Mouse (Mus musculus): ENCODE measurements around the gene Bcl2a1b. TPM values are rescaled to one million over a fixed set of nuclear protein-coding genes. Genes with fewer than 3 reads are reported as not detected.
A peak's percentile ranks its signal among the peaks of the same experiment; 100 is the strongest.
"Not testable (repeated sequence)": the region's sequence is repeated elsewhere in the genome, so short reads cannot be mapped to it uniquely, and the experiment has no call there.

Gene Bcl2a1b
- 0.43 and 3.0 TPM in 2 replicates for polyA plus RNA-seq (2012; rRNA removed)

- DNase-seq; H3K27ac ChIP-seq (ENCODE audit: insufficient read depth, low read depth, low read length); H3K4me3 ChIP-seq (ENCODE audit: insufficient read depth, low read depth, low read length); H3K4me1 ChIP-seq (ENCODE audit: control insufficient read depth, insufficient read depth, low read length); H3K36me3 ChIP-seq (ENCODE audit: control insufficient read depth, insufficient read depth, low read length); H3K27me3 ChIP-seq (replicated peaks; ENCODE audit: control insufficient read depth, insufficient read depth, low read length): not testable (repeated sequence)
- 66% methylated on average over 5 of the region's 5 CpGs for WGBS
Measured at GRCm38 (mm10) chr9:89198969-89199416, at the start of gene Bcl2a1b, which contains the start of gene Gm29094. Gene Bcl2a1b, plus strand, starts transcription at chr9:89199209. Gene Gm29094, plus strand, starts transcription at chr9:89199379.

GRCm38 (mm10) chr9:89172539-89172938 lies 26.5 kb upstream of the Bcl2a1b start:
- not testable (repeated sequence) for DNase-seq; H3K36me3 ChIP-seq (ENCODE audit: control insufficient read depth, insufficient read depth, low read length); H3K27me3 ChIP-seq (replicated peaks; ENCODE audit: control insufficient read depth, insufficient read depth, low read length)

GRCm38 (mm10) chr9:89178833-89179232 lies 20.2 kb upstream of the Bcl2a1b start:
- H3K27me3 ChIP-seq (replicated peaks; ENCODE audit: control insufficient read depth, insufficient read depth, low read length); H3K27ac ChIP-seq (ENCODE audit: insufficient read depth, low read depth, low read length); H3K36me3 ChIP-seq (ENCODE audit: control insufficient read depth, insufficient read depth, low read length); H3K4me1 ChIP-seq (ENCODE audit: control insufficient read depth, insufficient read depth, low read length); H3K4me3 ChIP-seq (ENCODE audit: insufficient read depth, low read depth, low read length): not testable (repeated sequence)
- peak; percentile 78 for DNase-seq
- TF ChIP-seq CTCF (conservative IDR thresholded peaks at IDR 0.05; ENCODE audit: insufficient read depth, insufficient read length, low read depth, low read length), result peak; percentile 40
- WGBS, result 31% methylated on average over 2 of the region's 3 CpGs

More at GRCm38 (mm10) chr9:89172539-89172938, 26.5 kb upstream of the Bcl2a1b start:
- not testable (repeated sequence) for H3K4me1 ChIP-seq (ENCODE audit: control insufficient read depth, insufficient read depth, low read length); H3K27ac ChIP-seq (ENCODE audit: insufficient read depth, low read depth, low read length); H3K4me3 ChIP-seq (ENCODE audit: insufficient read depth, low read depth, low read length)

- not testable (repeated sequence) for H3K27ac ChIP-seq (ENCODE audit: insufficient read depth, low read depth, low read length); DNase-seq; H3K4me1 ChIP-seq (ENCODE audit: control insufficient read depth, insufficient read depth, low read length); H3K4me3 ChIP-seq (ENCODE audit: insufficient read depth, low read depth, low read length); H3K36me3 ChIP-seq (ENCODE audit: control insufficient read depth, insufficient read depth, low read length); H3K27me3 ChIP-seq (replicated peaks; ENCODE audit: control insufficient read depth, insufficient read depth, low read length)
- 65% methylated on average over 4 of the region's 4 CpGs for WGBS
Measured at GRCm38 (mm10) chr9:89179469-89179868, 19.5 kb upstream of the Bcl2a1b start.

GRCm38 (mm10) chr9:89187006-89187405 lies 12.0 kb upstream of the Bcl2a1b start:
- H3K27ac ChIP-seq (ENCODE audit: insufficient read depth, low read depth, low read length); H3K36me3 ChIP-seq (ENCODE audit: control insufficient read depth, insufficient read depth, low read length); DNase-seq; H3K27me3 ChIP-seq (replicated peaks; ENCODE audit: control insufficient read depth, insufficient read depth, low read length); H3K4me3 ChIP-seq (ENCODE audit: insufficient read depth, low read depth, low read length); H3K4me1 ChIP-seq (ENCODE audit: control insufficient read depth, insufficient read depth, low read length): not testable (repeated sequence)
- 86% methylated on average over 15 of the region's 15 CpGs for WGBS

- H3K27me3 ChIP-seq (replicated peaks; ENCODE audit: control insufficient read depth, insufficient read depth, low read length); H3K36me3 ChIP-seq (ENCODE audit: control insufficient read depth, insufficient read depth, low read length); H3K4me1 ChIP-seq (ENCODE audit: control insufficient read depth, insufficient read depth, low read length); H3K4me3 ChIP-seq (ENCODE audit: insufficient read depth, low read depth, low read length); H3K27ac ChIP-seq (ENCODE audit: insufficient read depth, low read depth, low read length); DNase-seq: not testable (repeated sequence)
Measured at GRCm38 (mm10) chr9:89195483-89195882, 3.5 kb upstream of the Bcl2a1b start.

GRCm38 (mm10) chr9:89197509-89197908 lies 1.5 kb upstream of the Bcl2a1b start:
- whole genome bisulfite sequencing, result 100% methylated on average over 1 of the region's 1 CpGs
- not testable (repeated sequence) for DNase-seq; H3K36me3 ChIP-seq (ENCODE audit: control insufficient read depth, insufficient read depth, low read length); H3K4me1 ChIP-seq (ENCODE audit: control insufficient read depth, insufficient read depth, low read length); H3K4me3 ChIP-seq (ENCODE audit: insufficient read depth, low read depth, low read length); H3K27ac ChIP-seq (ENCODE audit: insufficient read depth, low read depth, low read length); H3K27me3 ChIP-seq (replicated peaks; ENCODE audit: control insufficient read depth, insufficient read depth, low read length)

- not testable (repeated sequence) for H3K4me1 ChIP-seq (ENCODE audit: control insufficient read depth, insufficient read depth, low read length); H3K36me3 ChIP-seq (ENCODE audit: control insufficient read depth, insufficient read depth, low read length); H3K4me3 ChIP-seq (ENCODE audit: insufficient read depth, low read depth, low read length); H3K27me3 ChIP-seq (replicated peaks; ENCODE audit: control insufficient read depth, insufficient read depth, low read length); DNase-seq; H3K27ac ChIP-seq (ENCODE audit: insufficient read depth, low read depth, low read length)
- WGBS, result 89% methylated on average over 3 of the region's 3 CpGs
Measured at GRCm38 (mm10) chr9:89198349-89198748, 660 bp upstream of the Bcl2a1b start.

GRCm38 (mm10) chr9:89202256-89202655 lies 3.2 kb downstream of the Bcl2a1b start:
- H3K27ac ChIP-seq (ENCODE audit: insufficient read depth, low read depth, low read length); H3K4me1 ChIP-seq (ENCODE audit: control insufficient read depth, insufficient read depth, low read length); DNase-seq; H3K36me3 ChIP-seq (ENCODE audit: control insufficient read depth, insufficient read depth, low read length); H3K27me3 ChIP-seq (replicated peaks; ENCODE audit: control insufficient read depth, insufficient read depth, low read length); H3K4me3 ChIP-seq (ENCODE audit: insufficient read depth, low read depth, low read length): not testable (repeated sequence)

GRCm38 (mm10) chr9:89208939-89209338 lies 9.9 kb downstream of the Bcl2a1b start:
- not testable (repeated sequence) for H3K4me1 ChIP-seq (ENCODE audit: control insufficient read depth, insufficient read depth, low read length); H3K27me3 ChIP-seq (replicated peaks; ENCODE audit: control insufficient read depth, insufficient read depth, low read length); H3K36me3 ChIP-seq (ENCODE audit: control insufficient read depth, insufficient read depth, low read length); H3K27ac ChIP-seq (ENCODE audit: insufficient read depth, low read depth, low read length); H3K4me3 ChIP-seq (ENCODE audit: insufficient read depth, low read depth, low read length); DNase-seq
- WGBS, result 50% methylated on average over 1 of the region's 1 CpGs

GRCm38 (mm10) chr9:89210353-89211064 lies 11.5 kb downstream of the Bcl2a1b start, which contains the start of gene Mthfs:
Gene Mthfs, plus strand, starts transcription at chr9:89210676.
- DNase-seq, result peak; percentile 44
- not testable (repeated sequence) for H3K4me1 ChIP-seq (ENCODE audit: control insufficient read depth, insufficient read depth, low read length); H3K36me3 ChIP-seq (ENCODE audit: control insufficient read depth, insufficient read depth, low read length); H3K27me3 ChIP-seq (replicated peaks; ENCODE audit: control insufficient read depth, insufficient read depth, low read length)
- Histone ChIP-seq H3K4me3 (ENCODE audit: insufficient read depth, low read depth, low read length) (peak within 1 kb of the TSS; percentile 63), H3K27ac (ENCODE audit: insufficient read depth, low read depth, low read length) (peak within 1 kb of the TSS; percentile 93)
- 19% methylated on average over 9 of the region's 12 CpGs for WGBS
